Mouse (Mus musculus): ENCODE data around the gene T2.

T2 gene

GRCm38 (mm10) chr17:8420739-8421138, 64.9 kb downstream of the T2 start:
- DNase-seq: no peak

GRCm38 (mm10) chr17:8421517-8421916, 65.7 kb downstream of the T2 start:
- DNase-seq: no peak

- peak in 1 of 2 experiments; percentile 13 for DNase-seq
These were observed 67.5 kb downstream of the T2 start for GRCm38 (mm10) chr17:8423283-8423682.

GRCm38 (mm10) chr17:8429436-8429835, 73.6 kb downstream of the T2 start:
- DNase-seq: no peak

GRCm38 (mm10) chr17:8429896-8430295, 74.1 kb downstream of the T2 start:
- DNase-seq: no peak

- no peak for DNase-seq
These were observed 76.5 kb downstream of the T2 start for GRCm38 (mm10) chr17:8432179-8432800.

GRCm38 (mm10) chr17:8433121-8433977, 77.6 kb downstream of the T2 start:
- DNase-seq: no peak

GRCm38 (mm10) chr17:8433978-8434960, 78.5 kb downstream of the T2 start, which contains the start of gene T:
TSS of gene T (plus strand) at chr17:8434423.
- DNase-seq: no peak

- DNase-seq: no peak
These were observed 80.4 kb downstream of the T2 start for GRCm38 (mm10) chr17:8436184-8436583.

- no peak for DNase-seq
These were observed 88.3 kb downstream of the T2 start for GRCm38 (mm10) chr17:8444062-8444461.

- peak in 1 of 2 experiments; percentile 21 for DNase-seq
These were observed 91.9 kb downstream of the T2 start for GRCm38 (mm10) chr17:8447676-8448192.

GRCm38 (mm10) chr17:8448324-8448723, 92.5 kb downstream of the T2 start:
- DNase-seq: no peak

GRCm38 (mm10) chr17:8455196-8455595, 99.4 kb downstream of the T2 start:
- no peak for DNase-seq

- no peak for DNase-seq
These were observed 99.8 kb downstream of the T2 start for GRCm38 (mm10) chr17:8455601-8456000.

GRCm38 (mm10) chr17:8456856-8457460, 101.2 kb downstream of the T2 start:
- no peak for DNase-seq

GRCm38 (mm10) chr17:8461568-8461967, 105.8 kb downstream of the T2 start:
- DNase-seq: peak; percentile 53 to 66

GRCm38 (mm10) chr17:8463482-8464128, 107.8 kb downstream of the T2 start:
- peak; percentile 73 to 83 for DNase-seq

GRCm38 (mm10) chr17:8467771-8468170, 112.0 kb downstream of the T2 start:
- no peak for DNase-seq

GRCm38 (mm10) chr17:8468716-8469344, 113.0 kb downstream of the T2 start:
- DNase-seq: peak; percentile 91 to 96

Data from cerebellum, adult 18-20 months (tissue).